Mouse (Mus musculus) lung, adult 2 months (tissue): ENCODE measurements around the gene Ficd.

Experiments
- CTCF ChIP-seq: fragments of 200-500 bp; IDR thresholded peaks from 2 replicates; pipeline ENCODE4 v1.5.1; 2011; ENCODE audit warnings: mild to moderate bottlenecking, low read length, control low read depth; ENCODE audit not compliant: insufficient read depth
- POLR2A ChIP-seq: fragments of 200-500 bp; IDR thresholded peaks from 2 replicates; pipeline ENCODE4 v1.6.1; 2011; ENCODE audit warnings: low read depth, mild to moderate bottlenecking, control low read depth, low read length, borderline replicate concordance; ENCODE audit errors: extremely low read depth

GRCm38 (mm10) chr5:113789075-113789788 lies 53.6 kb downstream of the Ficd start:
- TF ChIP-seq POLR2A: no peak
- no peak for TF ChIP-seq CTCF
